Mouse (Mus musculus): ENCODE measurements around the gene Exoc3l2. TPM values are rescaled to one million over a fixed set of nuclear protein-coding genes. Genes with fewer than 3 reads are reported as not detected.
"Not testable (repeated sequence)": the region's sequence is repeated elsewhere in the genome, so short reads cannot be mapped to it uniquely, and the experiment has no call there.

The Exoc3l2 gene
- polyA plus RNA-seq, 1 experiment, result 7.1 TPM

DNA sequence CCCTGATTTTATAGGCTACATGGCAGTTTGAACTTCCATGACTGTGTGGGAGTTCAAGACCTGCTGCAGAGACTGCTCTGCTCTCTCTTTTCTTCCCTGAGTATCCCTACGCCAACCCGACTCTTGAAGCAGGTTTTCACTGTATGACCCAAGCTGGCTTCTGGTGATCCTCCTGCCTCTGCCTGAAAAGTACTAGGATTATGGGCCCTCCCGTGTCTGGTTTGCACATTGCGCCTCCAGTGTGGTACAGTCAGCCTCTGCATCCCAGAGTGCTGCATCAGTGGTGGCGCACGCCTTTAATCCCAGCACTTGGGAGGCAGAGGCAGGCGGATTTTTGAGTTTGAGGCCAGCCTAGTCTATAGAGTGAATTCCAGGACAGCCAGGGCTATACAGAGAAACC, 46.7 kb downstream of the Exoc3l2 start:
- H3K36me3 ChIP-seq (ENCODE audit: control insufficient read depth, insufficient read depth, low read length), result no peaks in the 10 kb centered on the region
- no peaks in the 10 kb centered on the region for H3K27me3 ChIP-seq (ENCODE audit: control insufficient read depth, insufficient read depth, low read length)
- H3K27ac ChIP-seq (ENCODE audit: insufficient read depth, low read length), result no peak overlapping the region
- no peak for TF ChIP-seq POLR2A (IDR thresholded peaks at IDR 0.05; ENCODE audit: low read depth, low read length)
- no peak for TF ChIP-seq CTCF (IDR thresholded peaks at IDR 0.05; ENCODE audit: extremely low read depth, insufficient read depth, insufficient read length, insufficient replicate concordance)
- DNase-seq (ENCODE audit: low read depth in 1 of 2, low spot score in 2 of 2), result no peak
- peaks cover 12% of the 10 kb centered on the region for H3K4me1 ChIP-seq (ENCODE audit: control insufficient read depth, insufficient read depth, insufficient read length)
- WGBS, result 91% methylated on average over 7 of the region's 7 CpGs
- no peak overlapping the region for H3K4me3 ChIP-seq (ENCODE audit: extremely low read depth, insufficient read depth, insufficient read length)

DNA sequence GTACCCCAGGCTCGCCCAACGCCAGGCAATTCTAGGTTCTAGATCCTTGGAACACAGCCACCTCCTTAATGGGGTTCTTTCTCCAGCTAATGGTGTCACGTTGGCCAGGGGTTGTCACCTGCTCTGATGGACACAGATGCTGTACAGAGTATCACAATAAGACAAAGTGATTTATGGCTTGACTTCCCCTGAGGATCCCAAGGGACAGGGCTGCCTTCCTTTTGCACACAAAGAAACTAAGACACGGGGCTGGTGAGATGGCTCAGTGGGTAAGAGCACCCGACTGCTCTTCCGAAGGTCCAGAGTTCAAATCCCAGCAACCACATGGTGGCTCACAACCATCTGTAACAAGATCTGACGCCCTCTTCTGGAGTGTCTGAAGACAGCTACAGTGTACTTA, 48.8 kb downstream of the Exoc3l2 start:
- not testable (repeated sequence) for DNase-seq (ENCODE audit: low read depth in 1 of 2, low spot score in 2 of 2); H3K27me3 ChIP-seq (ENCODE audit: control insufficient read depth, insufficient read depth, low read length); H3K4me3 ChIP-seq (ENCODE audit: extremely low read depth, insufficient read depth, insufficient read length); H3K27ac ChIP-seq (ENCODE audit: insufficient read depth, low read length); H3K36me3 ChIP-seq (ENCODE audit: control insufficient read depth, insufficient read depth, low read length)
- H3K4me1 ChIP-seq (ENCODE audit: control insufficient read depth, insufficient read depth, insufficient read length), result peaks cover 11% of the 10 kb centered on the region
- 63% methylated on average over 7 of the region's 7 CpGs for WGBS

DNA sequence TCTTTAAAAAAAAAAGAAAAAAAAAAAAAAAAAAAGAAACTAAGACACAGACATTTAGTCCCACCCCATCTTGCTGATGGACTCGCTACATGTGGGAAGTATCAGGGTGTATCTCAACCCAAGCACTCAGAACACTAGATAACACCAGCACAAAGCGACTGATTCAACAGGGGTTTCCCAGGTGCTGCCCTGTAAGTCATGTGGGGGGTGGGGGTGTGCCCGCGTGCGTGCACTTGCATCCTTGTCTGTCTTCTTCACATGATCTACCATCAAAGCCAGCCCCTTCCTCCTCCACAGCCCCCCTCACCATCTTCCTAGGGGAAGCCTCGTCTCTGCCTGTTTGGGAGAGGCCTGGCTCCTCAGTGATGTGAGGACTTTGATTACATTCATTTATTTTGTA, 49.2 kb downstream of the Exoc3l2 start:
- Histone ChIP-seq H3K36me3 (ENCODE audit: control insufficient read depth, insufficient read depth, low read length) (no peaks in the 10 kb centered on the region), H3K27me3 (ENCODE audit: control insufficient read depth, insufficient read depth, low read length) (no peaks in the 10 kb centered on the region; the same call in 1 of the 2 replicates), H3K4me1 (ENCODE audit: control insufficient read depth, insufficient read depth, insufficient read length) (peaks cover 6% of the 10 kb centered on the region), H3K27ac (ENCODE audit: insufficient read depth, low read length) (no peak overlapping the region), H3K4me3 (ENCODE audit: extremely low read depth, insufficient read depth, insufficient read length) (no peak overlapping the region)
- DNase-seq (ENCODE audit: low read depth in 1 of 2, low spot score in 2 of 2), result no peak
- WGBS, result 70% methylated on average over 6 of the region's 6 CpGs
- TF ChIP-seq POLR2A (IDR thresholded peaks at IDR 0.05; ENCODE audit: low read depth, low read length) (no peak), CTCF (IDR thresholded peaks at IDR 0.05; ENCODE audit: extremely low read depth, insufficient read depth, insufficient read length, insufficient replicate concordance) (no peak)

DNA sequence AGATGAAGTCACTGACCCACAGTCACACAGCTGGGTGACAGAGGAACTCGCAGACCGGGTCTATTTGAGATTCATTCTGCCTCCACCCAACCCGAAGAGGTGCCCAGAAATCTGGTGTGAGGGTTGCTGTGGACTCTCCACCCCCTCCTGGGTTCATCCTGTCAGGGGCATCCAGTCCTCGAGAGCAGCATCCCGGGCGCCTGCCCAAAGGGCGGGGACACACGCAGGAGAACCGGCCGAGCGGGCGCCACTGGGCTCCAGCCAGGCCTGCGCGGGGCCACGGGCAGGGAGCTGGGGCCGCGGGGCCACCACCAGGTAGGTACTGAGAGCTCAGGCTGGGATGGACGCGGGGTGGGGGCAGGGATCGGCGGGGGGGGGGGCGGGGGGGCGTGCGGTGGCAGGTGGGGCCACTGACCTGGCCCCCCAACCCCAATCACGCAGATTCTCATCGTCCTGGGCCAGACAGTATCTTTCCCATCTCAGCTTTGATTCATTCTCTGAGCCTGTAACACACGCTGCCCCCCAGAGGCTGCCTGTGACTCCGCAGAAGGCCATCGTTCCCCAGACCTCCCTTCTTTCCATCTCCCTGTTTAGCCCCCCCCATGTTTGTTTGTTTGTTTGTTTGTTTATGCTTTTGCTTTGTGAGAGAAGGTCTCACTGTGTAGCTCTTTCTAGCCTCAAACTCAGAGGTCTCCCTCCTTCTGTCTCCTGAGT, 54.7 kb downstream of the Exoc3l2 start, which contains the start of gene Nkpd1:
TSS of gene Nkpd1 (plus strand) at position 187 of the 714 bp plus-strand sequence.
- H3K4me1 ChIP-seq (ENCODE audit: control insufficient read depth, insufficient read depth, insufficient read length), result peaks cover 2% of the 10 kb centered on the region
- peak in 1 of 2 experiments; percentile 8 for DNase-seq (ENCODE audit: low read depth in 1 of 2, low spot score in 2 of 2)
- H3K36me3 ChIP-seq (ENCODE audit: control insufficient read depth, insufficient read depth, low read length), result no peaks in the 10 kb centered on the region
- peak; percentile 32; the same call in 1 of the 2 replicates for TF ChIP-seq CTCF (IDR thresholded peaks at IDR 0.05; ENCODE audit: extremely low read depth, insufficient read depth, insufficient read length, insufficient replicate concordance)
- no peak for TF ChIP-seq POLR2A (IDR thresholded peaks at IDR 0.05; ENCODE audit: low read depth, low read length)
- WGBS, result 4% methylated on average over 29 of the region's 29 CpGs
- peaks cover 15% of the 10 kb centered on the region for H3K27me3 ChIP-seq (ENCODE audit: control insufficient read depth, insufficient read depth, low read length)
- no peak within 1 kb of the TSS for H3K27ac ChIP-seq (ENCODE audit: insufficient read depth, low read length)
- no peak within 1 kb of the TSS for H3K4me3 ChIP-seq (ENCODE audit: extremely low read depth, insufficient read depth, insufficient read length)

DNA sequence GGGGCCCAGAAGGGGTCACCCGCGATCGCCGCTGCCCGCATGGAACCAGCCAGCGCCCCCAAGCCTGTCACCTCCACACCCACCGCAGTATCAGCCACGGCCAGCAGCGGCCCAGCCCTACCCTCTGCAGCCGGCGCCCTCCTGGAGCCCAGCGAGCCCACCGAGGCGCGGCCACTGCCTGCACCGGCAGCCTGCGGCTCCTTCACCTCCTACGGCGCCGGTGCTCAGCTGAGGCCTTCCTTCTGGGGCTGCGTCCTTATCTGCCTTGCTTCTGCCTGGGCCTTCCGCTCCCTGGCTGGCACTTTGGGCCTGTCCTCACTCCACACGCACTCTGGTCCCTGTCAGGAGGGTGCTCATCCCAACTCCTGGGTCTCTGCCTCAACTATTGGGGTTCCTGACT, 56.9 kb downstream of the Exoc3l2 start:
- Histone ChIP-seq H3K4me3 (ENCODE audit: extremely low read depth, insufficient read depth, insufficient read length) (no peak overlapping the region), H3K27ac (ENCODE audit: insufficient read depth, low read length) (no peak overlapping the region), H3K27me3 (ENCODE audit: control insufficient read depth, insufficient read depth, low read length) (peaks cover 33% of the 10 kb centered on the region), H3K4me1 (ENCODE audit: control insufficient read depth, insufficient read depth, insufficient read length) (peaks cover 16% of the 10 kb centered on the region), H3K36me3 (ENCODE audit: control insufficient read depth, insufficient read depth, low read length) (no peaks in the 10 kb centered on the region)
- no peak for DNase-seq (ENCODE audit: low read depth in 1 of 2, low spot score in 2 of 2)
- 15% methylated on average over 23 of the region's 23 CpGs for WGBS
- TF ChIP-seq POLR2A (IDR thresholded peaks at IDR 0.05; ENCODE audit: low read depth, low read length) (no peak), CTCF (IDR thresholded peaks at IDR 0.05; ENCODE audit: extremely low read depth, insufficient read depth, insufficient read length, insufficient replicate concordance) (no peak)

DNA sequence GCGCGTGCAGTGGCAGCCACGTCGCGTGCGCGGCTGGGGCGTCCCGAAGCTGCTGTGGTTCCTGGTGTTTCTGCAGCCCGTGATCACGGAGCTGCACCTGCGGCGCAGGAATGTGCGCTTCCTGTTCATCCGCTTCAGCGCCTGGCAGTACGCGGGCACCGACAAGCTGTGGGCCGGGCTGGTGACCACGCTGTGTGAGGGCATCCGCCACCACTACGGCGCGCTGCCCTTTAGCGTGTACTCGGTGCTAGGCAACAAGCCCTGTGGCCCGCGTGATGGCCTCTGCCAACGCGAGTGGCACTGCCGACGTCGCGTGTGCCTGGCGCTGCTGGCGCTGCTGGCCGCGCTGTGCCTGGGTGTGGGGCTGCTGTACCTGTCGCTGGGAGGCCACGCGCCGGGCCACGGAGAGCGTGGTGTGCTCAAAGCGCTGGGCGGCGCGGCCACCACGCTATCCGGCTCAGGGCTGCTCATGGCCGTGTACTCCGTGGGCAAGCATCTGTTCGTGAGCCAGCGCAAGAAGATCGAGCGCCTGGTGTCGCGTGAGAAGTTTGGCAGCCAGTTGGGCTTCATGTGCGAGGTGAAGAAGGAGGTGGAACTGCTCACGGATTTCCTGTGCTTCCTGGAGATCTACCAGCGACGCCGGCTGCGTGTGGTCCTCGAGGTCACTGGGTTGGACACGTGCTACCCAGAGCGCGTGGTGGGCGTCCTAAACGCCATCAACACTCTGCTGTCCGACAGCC, 60.1 kb downstream of the Exoc3l2 start:
- 6% methylated on average over 72 of the region's 72 CpGs for WGBS
- no peaks in the 10 kb centered on the region for H3K36me3 ChIP-seq (ENCODE audit: control insufficient read depth, insufficient read depth, low read length)
- no peak for DNase-seq (ENCODE audit: low read depth in 1 of 2, low spot score in 2 of 2)
- H3K27me3 ChIP-seq (ENCODE audit: control insufficient read depth, insufficient read depth, low read length), result peaks cover 28% of the 10 kb centered on the region
- H3K4me3 ChIP-seq (ENCODE audit: extremely low read depth, insufficient read depth, insufficient read length), result no peak overlapping the region; the same call in 1 of the 2 replicates
- H3K4me1 ChIP-seq (ENCODE audit: control insufficient read depth, insufficient read depth, insufficient read length), result peaks cover 16% of the 10 kb centered on the region
- no peak overlapping the region for H3K27ac ChIP-seq (ENCODE audit: insufficient read depth, low read length)
- TF ChIP-seq POLR2A (IDR thresholded peaks at IDR 0.05; ENCODE audit: low read depth, low read length) (no peak), CTCF (IDR thresholded peaks at IDR 0.05; ENCODE audit: extremely low read depth, insufficient read depth, insufficient read length, insufficient replicate concordance) (no peak)
